Mouse (Mus musculus) stomach, embryonic 15.5 days (tissue): ENCODE measurements around the gene Islr2. TPM values are rescaled to one million over a fixed set of nuclear protein-coding genes. Genes with fewer than 3 reads are reported as not detected.
A peak's percentile ranks its signal among the peaks of the same experiment; 100 is the strongest.

ENCODE experiments used
- ATAC-seq: fragments of 200-750 bp; cut with Nextera tagmentation; 2 replicates; pipeline ENCODE4 v1.8.0; 2017; ENCODE audit warnings: low read depth, moderate number of reproducible peaks, moderate TSS enrichment; ENCODE audit not compliant: insufficient read depth, low FRiP score
- H3K27ac ChIP-seq: fragments of 300-500 bp; sonication (generic); 2 replicates; pipeline ENCODE4 v1.5.1; 2015; ENCODE audit warnings: mild to moderate bottlenecking, inconsistent platforms
- H3K27me3 ChIP-seq: fragments of 300-500 bp; sonication (generic); replicated peaks from 2 replicates; pipeline ENCODE4 v1.6.1; 2015; ENCODE audit warnings: inconsistent platforms
- H3K36me3 ChIP-seq: fragments of 300-500 bp; sonication (generic); 2 replicates; pipeline ENCODE4 v1.6.1; 2015; ENCODE audit warnings: inconsistent platforms
- H3K4me1 ChIP-seq: fragments of 300-500 bp; sonication (generic); 2 replicates; pipeline ENCODE4 v1.6.1; 2015; ENCODE audit warnings: inconsistent platforms
- H3K4me2 ChIP-seq: fragments of 300-500 bp; sonication (generic); 2 replicates; pipeline ENCODE4 v1.6.1; 2015; ENCODE audit warnings: mild to moderate bottlenecking, inconsistent platforms
- H3K4me3 ChIP-seq: fragments of 300-500 bp; sonication (generic); replicated peaks from 2 replicates; pipeline ENCODE4 v1.5.1; 2015; ENCODE audit warnings: inconsistent platforms
- H3K9ac ChIP-seq: fragments of 300-500 bp; sonication (generic); 2 replicates; pipeline ENCODE4 v1.6.1; 2015; ENCODE audit warnings: inconsistent platforms
- H3K9me3 ChIP-seq: fragments of 300-500 bp; sonication (generic); 2 replicates; pipeline ENCODE4 v1.6.1; 2016; ENCODE audit warnings: inconsistent platforms
- WGBS: fragments of 180-500 bp; shearing (Covaris S2); methylation state at CpG from one replicate; pipeline ENCODE4 v1.1.7; 2015; 5-methylcytosine and 5-hydroxymethylcytosine counted together
- polyA plus RNA-seq: library from polyadenylated mRNA; unstranded; fragments of >200 nt; fragmentation: Nextera tagmentation; extraction: Ambion mirVana; gene quantifications from 2 replicates; pipeline ENCODE4 v1.2.1, GENCODE M21; 2015

Gene Islr2
- polyA plus RNA-seq, 1 experiment from 2014 or later = 1.5 TPM

DNA sequence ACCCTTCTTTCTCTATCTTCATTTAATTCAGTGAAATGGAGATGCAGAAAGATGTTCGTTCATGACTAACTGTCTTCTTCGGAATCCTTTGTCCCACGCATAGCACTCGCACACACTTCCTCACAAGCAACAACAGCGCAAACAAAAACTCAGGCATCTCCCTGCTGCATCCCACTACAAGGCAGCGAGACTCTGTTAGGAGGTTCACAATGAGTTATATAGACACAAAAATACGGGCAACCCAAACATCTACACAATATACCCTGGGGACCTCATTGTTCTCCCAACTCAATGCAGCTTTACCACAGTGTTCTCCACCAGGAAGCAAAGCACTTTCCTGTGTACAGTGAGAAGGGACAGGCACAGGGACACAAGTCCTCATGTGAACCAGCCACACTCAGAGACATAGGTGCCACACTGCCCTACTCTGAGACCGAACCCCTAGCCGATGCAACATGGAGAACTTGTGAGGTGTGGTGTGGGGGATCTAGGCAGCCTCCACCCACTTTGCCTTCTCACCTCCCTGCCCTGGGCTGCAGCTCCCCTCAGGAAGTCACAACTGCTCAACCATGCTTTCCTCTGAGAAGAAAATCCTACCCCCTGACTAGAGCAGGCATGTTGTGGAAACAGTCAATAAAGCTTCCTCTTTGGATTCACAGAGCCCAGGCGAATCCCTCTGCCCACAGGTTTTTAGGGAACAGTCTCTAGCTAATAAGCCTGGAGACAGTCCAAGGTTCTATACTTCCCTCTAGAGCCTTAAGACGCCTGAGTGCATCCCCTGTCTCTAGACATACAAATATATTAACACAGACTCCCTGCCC lies 3.6 kb downstream of the Islr2 start:
- Histone ChIP-seq H3K4me1 (peaks cover 66% of the 10 kb centered on the region), H3K4me2 (no peak overlapping the region), H3K9ac (no peak overlapping the region), H3K27me3 (peaks cover 86% of the 10 kb centered on the region), H3K36me3 (no peaks in the 10 kb centered on the region), H3K27ac (no peak overlapping the region), H3K9me3 (no peaks in the 10 kb centered on the region), H3K4me3 (no peak overlapping the region)
- WGBS = 13% methylated on average over 11 of the region's 11 CpGs
- ATAC-seq = no peak

DNA sequence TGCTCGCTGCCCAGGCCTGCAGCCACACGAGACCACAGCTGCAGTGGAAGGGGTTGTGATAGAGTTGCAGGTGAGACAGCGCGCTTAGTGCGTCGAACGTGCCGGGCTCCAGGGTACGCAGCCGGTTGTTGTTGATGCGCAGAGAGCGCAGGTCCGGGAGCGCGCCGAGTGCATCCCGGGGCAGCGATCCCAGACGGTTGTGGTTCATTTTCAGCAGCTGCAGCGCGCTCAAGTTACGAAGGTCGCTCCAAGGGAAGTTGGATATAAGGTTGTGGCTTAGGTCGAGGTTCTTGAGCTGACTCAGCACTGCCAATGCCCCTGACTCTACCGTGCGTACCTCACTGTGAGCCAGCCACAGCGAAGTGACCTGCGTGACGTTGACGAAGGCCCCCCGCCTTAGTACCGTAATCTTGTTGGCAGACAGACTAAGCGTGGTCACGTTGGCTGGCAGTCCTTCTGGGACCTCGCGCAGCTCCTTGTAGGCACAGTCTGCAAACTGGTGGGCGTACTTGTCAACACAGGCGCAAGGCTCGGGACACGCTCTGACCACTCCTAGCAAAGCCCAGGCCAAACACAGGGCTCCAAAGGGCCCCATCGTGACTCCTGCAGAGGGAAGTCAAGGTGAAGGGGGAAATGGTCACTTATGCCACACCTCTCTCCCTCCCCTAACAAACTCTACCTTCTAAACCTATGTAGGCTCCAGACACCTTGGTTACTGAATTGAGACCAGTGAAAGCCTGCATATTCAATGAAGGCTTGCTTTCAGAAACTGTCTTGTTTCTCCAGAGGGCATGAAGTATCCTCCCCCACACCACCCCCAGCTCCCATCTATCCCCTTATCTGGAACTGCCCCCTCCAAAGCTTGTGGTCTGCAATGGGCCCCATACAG lies 4.5 kb downstream of the Islr2 start:
- no peak overlapping the region for H3K27ac ChIP-seq
- H3K36me3 ChIP-seq = no peaks in the 10 kb centered on the region
- H3K27me3 ChIP-seq = peaks cover 87% of the 10 kb centered on the region
- peak overlapping the region; percentile 17; the same call in 1 of the 2 replicates for H3K4me3 ChIP-seq
- H3K9me3 ChIP-seq = no peaks in the 10 kb centered on the region
- H3K4me2 ChIP-seq = peak overlapping the region; percentile 41
- 3% methylated on average over 41 of the region's 41 CpGs for WGBS
- ATAC-seq = no peak
- peaks cover 66% of the 10 kb centered on the region for H3K4me1 ChIP-seq
- H3K9ac ChIP-seq = no peak overlapping the region

DNA sequence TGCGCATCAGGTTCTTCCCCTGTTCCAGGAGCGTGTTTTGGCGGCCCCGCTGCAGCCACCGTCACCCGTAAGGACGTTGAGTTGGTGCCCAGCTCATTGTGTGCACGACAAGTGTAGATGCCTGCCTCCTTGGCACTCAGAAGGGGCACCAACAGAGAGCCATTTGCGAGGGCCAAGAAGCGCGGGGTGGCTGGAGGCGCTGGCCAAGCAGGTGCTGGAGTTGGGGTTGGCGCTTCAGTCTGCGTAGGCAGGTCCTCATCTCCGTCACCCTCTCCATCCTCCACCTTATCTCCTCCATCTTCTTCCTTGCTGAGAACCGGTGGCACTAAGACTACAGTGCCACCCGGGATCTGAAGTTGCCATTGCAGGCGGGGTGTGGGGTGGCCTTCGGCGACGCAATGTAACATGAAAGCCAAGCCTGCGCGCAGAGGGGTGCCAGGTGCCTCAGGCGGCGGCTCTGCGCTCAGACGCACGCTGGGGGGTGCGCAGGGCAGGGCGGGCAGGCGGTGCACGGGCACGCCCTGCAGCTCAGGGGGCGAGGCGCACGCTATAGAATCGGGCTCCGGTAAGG lies 5.2 kb downstream of the Islr2 start:
- Histone ChIP-seq H3K4me3 (peak overlapping the region; percentile 17; the same call in 1 of the 2 replicates), H3K27me3 (peaks cover 87% of the 10 kb centered on the region), H3K4me2 (peak overlapping the region; percentile 41), H3K9me3 (no peaks in the 10 kb centered on the region), H3K4me1 (peaks cover 65% of the 10 kb centered on the region), H3K36me3 (no peaks in the 10 kb centered on the region), H3K9ac (no peak overlapping the region), H3K27ac (no peak overlapping the region)
- 3% methylated on average over 38 of the region's 38 CpGs for WGBS
- no peak for ATAC-seq

DNA sequence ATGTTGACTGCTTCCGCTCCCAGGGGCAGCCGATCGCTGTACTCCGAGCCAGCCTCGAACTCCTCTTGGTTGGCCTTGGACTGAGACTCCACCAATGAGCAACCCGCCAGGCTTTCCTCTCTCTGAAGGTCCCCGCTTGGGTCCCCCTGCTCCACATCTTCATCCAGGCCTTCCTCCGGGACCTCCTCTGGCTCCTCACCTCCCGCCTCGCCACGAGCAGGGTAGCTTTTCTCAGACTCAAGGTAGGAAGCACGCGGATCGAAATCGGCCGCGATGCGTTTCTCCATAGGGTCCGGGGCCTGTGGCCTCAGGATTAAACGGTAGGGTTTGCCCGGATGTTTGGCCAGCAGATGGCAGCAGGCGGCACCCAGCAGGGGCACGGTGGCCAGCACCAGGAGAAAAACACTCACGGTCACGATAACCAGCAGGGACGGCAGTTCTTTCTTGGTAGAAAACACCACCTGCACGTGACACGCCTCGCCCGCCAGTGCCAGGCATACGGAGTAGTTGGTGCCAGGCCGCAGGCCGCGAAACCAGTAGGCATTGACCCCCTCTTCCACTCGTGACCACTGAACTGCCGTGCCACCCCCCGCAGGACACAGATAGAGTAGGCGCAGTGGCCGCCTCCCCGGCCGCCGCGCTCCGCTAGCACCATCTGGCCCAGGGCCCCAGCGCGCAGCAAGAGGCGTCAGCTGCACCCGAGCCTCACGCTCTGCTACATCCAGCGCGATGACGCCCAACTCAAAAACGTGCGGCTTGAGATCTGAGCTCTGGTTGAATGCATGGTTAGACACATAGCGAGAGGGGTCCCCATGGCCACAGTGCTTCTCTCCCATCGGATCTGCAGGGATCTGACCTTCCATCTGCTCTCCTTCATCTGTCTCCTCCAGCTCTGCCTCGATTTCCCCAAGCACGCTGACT lies 6.1 kb downstream of the Islr2 start:
- ATAC-seq = no peak

DNA sequence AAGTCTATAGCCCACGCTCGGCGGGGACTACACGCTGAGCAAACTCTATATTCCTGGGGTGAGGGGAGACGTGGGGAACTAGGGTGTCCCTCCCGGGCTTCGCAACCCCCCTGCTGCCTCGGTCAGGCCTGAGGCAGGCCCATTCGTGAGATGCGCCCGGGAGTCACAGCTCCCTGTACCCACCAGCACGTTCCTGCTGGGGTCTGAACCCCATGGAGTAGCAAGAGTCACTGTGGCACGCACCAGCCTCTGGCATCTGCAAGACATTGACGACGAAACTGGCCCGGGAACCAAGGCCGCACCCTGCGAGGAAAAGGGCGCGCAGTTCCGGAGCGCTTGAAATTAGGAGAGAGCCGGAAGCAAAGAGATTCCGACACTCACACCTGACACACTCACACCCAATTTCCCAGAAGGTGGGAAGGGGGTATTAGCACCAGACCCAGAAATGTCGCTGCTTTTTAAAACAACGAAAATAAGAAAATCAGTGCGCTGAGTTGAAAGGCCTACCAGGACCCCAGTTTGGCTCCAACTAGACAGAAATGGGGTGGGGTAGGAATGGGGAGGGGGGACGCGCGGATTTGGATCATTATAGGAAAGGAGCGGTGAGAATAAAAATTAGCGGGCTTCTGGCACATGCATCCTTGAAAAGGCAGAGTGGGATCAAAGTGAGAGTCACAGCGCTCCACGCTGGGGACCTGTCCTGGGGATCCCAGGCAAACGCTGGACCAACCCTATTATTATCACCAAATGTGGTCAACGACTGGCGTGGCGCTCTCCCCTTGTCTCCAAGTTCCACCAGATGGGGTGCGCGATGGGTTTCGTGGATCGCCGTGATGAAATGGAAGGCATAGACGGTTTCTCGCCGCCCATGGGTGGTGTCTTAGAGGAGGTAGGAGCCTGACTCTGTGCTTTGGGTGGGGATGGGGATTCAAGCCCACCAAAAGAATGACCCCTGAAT lies 7.2 kb downstream of the Islr2 start:
- Histone ChIP-seq H3K27me3 (peaks cover 68% of the 10 kb centered on the region), H3K36me3 (no peaks in the 10 kb centered on the region), H3K9ac (no peak overlapping the region), H3K4me1 (peaks cover 46% of the 10 kb centered on the region), H3K4me3 (no peak overlapping the region; the same call in 1 of the 2 replicates), H3K4me2 (peak overlapping the region; percentile 51), H3K27ac (no peak overlapping the region), H3K9me3 (no peaks in the 10 kb centered on the region)
- ATAC-seq = no peak
- 8% methylated on average over 46 of the region's 46 CpGs for WGBS

More for the DNA sequence above, 6.1 kb downstream of the Islr2 start:
- 1% methylated on average over 58 of the region's 58 CpGs for WGBS
- H3K9me3 ChIP-seq = no peaks in the 10 kb centered on the region
- no peak overlapping the region for H3K9ac ChIP-seq
- peaks cover 79% of the 10 kb centered on the region for H3K27me3 ChIP-seq
- H3K27ac ChIP-seq = no peak overlapping the region
- H3K4me1 ChIP-seq = peaks cover 57% of the 10 kb centered on the region
- H3K36me3 ChIP-seq = no peaks in the 10 kb centered on the region
- peak overlapping the region; percentile 51 for H3K4me2 ChIP-seq
- peak overlapping the region; percentile 8 for H3K4me3 ChIP-seq

DNA sequence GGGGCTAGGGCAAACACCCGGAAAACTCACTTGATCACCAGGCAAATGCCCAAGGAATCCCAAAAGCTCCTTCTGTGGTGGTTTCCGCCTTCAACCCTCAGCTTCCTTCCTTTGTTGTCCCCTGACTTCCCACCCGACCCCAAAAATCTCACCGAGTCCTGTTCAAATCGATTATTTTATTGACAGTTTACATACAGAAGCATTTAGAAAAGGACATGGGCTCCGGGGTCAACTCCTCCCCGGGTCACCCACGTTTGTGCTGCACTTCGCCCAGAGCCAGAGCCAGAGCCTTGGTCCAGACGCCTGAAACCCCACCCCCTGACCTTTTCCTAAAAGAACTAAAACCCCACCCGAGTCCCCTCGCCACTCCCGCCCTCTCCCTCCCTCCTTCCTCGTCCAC lies 8.0 kb downstream of the Islr2 start:
- H3K27me3 ChIP-seq = peaks cover 60% of the 10 kb centered on the region
- H3K4me3 ChIP-seq = no peak overlapping the region
- no peak overlapping the region for H3K27ac ChIP-seq
- H3K9ac ChIP-seq = no peak overlapping the region
- H3K9me3 ChIP-seq = no peaks in the 10 kb centered on the region
- no peak for ATAC-seq
- H3K4me2 ChIP-seq = peak overlapping the region; percentile 41
- peaks cover 40% of the 10 kb centered on the region for H3K4me1 ChIP-seq
- no peaks in the 10 kb centered on the region for H3K36me3 ChIP-seq
- WGBS = 8% methylated on average over 14 of the region's 14 CpGs

DNA sequence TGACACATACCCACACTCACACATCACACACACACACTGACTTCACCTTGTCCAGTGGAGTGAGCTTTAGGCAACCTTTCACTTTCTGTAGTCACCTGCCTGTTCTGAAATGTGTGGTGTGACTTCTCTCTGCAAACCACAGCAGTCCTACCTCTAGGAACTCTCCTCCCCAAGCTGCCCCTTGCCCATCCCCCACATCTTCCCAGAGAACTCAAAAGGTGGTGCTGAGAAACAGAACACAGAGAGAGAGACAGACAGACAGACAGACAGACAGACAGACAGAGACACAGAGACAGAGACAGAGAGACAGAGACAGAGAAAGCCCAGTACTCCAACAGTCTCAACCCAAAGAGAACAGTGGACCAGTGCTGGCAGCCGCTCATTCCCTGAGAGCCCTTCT lies 8.4 kb downstream of the Islr2 start:
- H3K27ac ChIP-seq = no peak overlapping the region
- no peak overlapping the region for H3K9ac ChIP-seq
- H3K27me3 ChIP-seq = peaks cover 56% of the 10 kb centered on the region
- H3K4me1 ChIP-seq = peaks cover 37% of the 10 kb centered on the region
- H3K9me3 ChIP-seq = no peaks in the 10 kb centered on the region
- H3K4me2 ChIP-seq = no peak overlapping the region
- no peak for ATAC-seq
- no peak overlapping the region for H3K4me3 ChIP-seq
- H3K36me3 ChIP-seq = no peaks in the 10 kb centered on the region
- 21% methylated on average over 1 of the region's 1 CpGs for WGBS

DNA sequence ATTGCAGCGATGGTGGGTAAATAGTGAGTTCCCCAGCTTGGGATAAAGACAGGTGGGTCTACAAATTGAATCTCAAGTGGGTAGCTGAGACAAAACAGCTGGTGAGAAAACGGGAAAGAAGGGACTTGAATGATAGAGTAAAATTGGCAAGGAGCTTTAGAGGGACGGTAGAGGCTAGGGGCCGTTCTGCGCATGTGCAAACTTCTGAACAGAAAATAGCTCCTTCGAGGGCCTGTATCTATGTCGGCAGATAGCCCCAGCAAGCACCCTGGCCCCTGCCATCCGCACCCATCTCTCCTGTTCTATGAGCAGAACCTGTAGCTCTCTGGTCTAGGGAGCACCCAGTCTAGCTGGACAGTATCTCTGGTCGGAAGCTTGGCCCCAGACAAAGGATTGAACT lies 9.9 kb downstream of the Islr2 start:
- no peak for ATAC-seq
- H3K9me3 ChIP-seq = no peaks in the 10 kb centered on the region
- no peak overlapping the region for H3K9ac ChIP-seq
- no peak overlapping the region for H3K4me2 ChIP-seq
- 62% methylated on average over 9 of the region's 9 CpGs for WGBS
- H3K4me1 ChIP-seq = peaks cover 34% of the 10 kb centered on the region
- H3K4me3 ChIP-seq = no peak overlapping the region
- no peak overlapping the region for H3K27ac ChIP-seq
- H3K27me3 ChIP-seq = peaks cover 41% of the 10 kb centered on the region
- H3K36me3 ChIP-seq = no peaks in the 10 kb centered on the region

DNA sequence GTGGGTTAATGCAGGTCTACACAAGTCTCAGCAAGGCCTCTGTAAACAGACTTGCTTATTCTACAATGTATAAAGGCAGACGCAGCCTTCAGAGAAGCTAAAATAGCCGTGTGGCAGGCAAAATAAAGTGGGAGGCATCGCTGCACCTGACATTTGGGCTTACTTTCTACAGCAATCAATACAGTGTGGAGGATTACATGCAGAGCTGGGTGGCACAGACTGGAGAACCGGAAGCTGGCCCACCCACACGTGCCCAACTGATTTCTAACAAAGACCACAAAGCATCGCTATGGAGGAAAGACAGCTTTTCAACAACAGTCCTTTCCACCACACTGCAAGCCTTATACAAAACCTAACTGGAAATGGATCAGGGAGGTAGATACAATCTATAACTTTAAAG lies 19.7 kb downstream of the Islr2 start:
- Histone ChIP-seq H3K36me3 (no peaks in the 10 kb centered on the region), H3K4me3 (no peak overlapping the region), H3K4me2 (no peak overlapping the region)

DNA sequence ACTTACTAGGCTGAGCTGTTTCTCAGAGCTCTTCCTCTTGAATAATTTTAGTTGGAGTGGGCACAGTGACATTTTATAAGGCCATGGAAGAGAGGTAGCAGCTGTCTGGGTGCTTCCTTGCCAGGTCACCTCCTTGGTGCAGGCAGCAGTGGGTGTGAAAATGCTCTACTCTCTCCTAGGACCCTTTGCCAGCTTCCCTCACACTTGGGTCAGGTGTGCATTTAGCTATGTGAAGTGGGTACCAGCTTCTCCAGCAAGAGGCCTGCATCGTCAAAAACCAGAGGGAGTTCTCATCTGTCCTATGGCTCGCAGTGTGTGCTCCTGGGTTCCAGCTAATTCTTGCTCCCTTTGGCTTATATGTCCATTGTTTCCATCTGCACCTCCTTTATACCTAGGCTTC lies 24.7 kb downstream of the Islr2 start:
- no peaks in the 10 kb centered on the region for H3K27me3 ChIP-seq
- H3K27ac ChIP-seq = no peak overlapping the region
- no peak for ATAC-seq
- no peak overlapping the region for H3K4me2 ChIP-seq
- no peak overlapping the region for H3K4me3 ChIP-seq
- H3K9me3 ChIP-seq = no peaks in the 10 kb centered on the region
- no peaks in the 10 kb centered on the region for H3K36me3 ChIP-seq
- H3K4me1 ChIP-seq = 0 out of 2 replicates have a peak, but pooled peaks cover 4% of the 10 kb centered on the region
- H3K9ac ChIP-seq = no peak overlapping the region
- WGBS = 93% methylated on average over 2 of the region's 2 CpGs

More for the DNA sequence above, 19.7 kb downstream of the Islr2 start:
- H3K9ac ChIP-seq = no peak overlapping the region
- no peak overlapping the region for H3K27ac ChIP-seq
- 61% methylated on average over 6 of the region's 6 CpGs for WGBS
- 0 out of 2 replicates have a peak, but pooled peaks cover 3% of the 10 kb centered on the region for H3K4me1 ChIP-seq
- no peaks in the 10 kb centered on the region for H3K9me3 ChIP-seq
- no peaks in the 10 kb centered on the region for H3K27me3 ChIP-seq
- no peak for ATAC-seq
